Mouse (Mus musculus) E14TG2a.4 (cell line): ENCODE measurements around the gene Trex2.

Experiments used
- CTCF ChIP-seq: conservative IDR thresholded peaks from 2 replicates; pipeline ENCODE4 v1.5.1; 2014; ENCODE audit warnings: low read length
- POU5F1 ChIP-seq: IDR thresholded peaks from 2 replicates; pipeline ENCODE4 v1.6.1; 2014; ENCODE audit warnings: low read length, borderline replicate concordance

- TF ChIP-seq CTCF, result no peak
- TF ChIP-seq POU5F1, result no peak
Observed at GRCm38 (mm10) chrX:73479656-73480055, 44.5 kb upstream of the Trex2 start.
